Mouse (Mus musculus): ENCODE results near the gene Dnah2. TPM values are rescaled to one million over a fixed set of nuclear protein-coding genes. Genes with fewer than 3 reads are reported as not detected.

The Dnah2 gene
- total and polyA plus RNA-seq, 3 experiments: 0.04 to 0.07 TPM; not detected in 1

- Histone ChIP-seq H3K4me1 (ENCODE audit: control insufficient read depth in 1 of 2, insufficient read depth in 2 of 2, low read length in 2 of 2) (peaks cover 0 to 24% of the 10 kb centered on the region in 2 experiments; a peak in 3 of 4 replicates), H3K9me3 (replicated peaks; ENCODE audit: insufficient read depth, low read length) (no peaks in the 10 kb centered on the region), H3K36me3 (ENCODE audit: control insufficient read depth in 1 of 2, insufficient read depth in 2 of 2, low read length in 2 of 2) (peaks cover 0 to 5% of the 10 kb centered on the region in 2 experiments; a peak in 2 of 4 replicates), H3K4me3 (ENCODE audit: control insufficient read depth in 1 of 2, insufficient read depth in 1 of 2, low read depth in 2 of 2, low read length in 2 of 2) (peak overlapping the region; percentile 61 to 72), H3K9ac (ENCODE audit: control insufficient read depth, low read depth, low read length, poor library complexity, severe bottlenecking) (peak overlapping the region; percentile 71), H3K27ac (ENCODE audit: control insufficient read depth, low read depth, low read length) (peak overlapping the region; percentile 83), H3K27me3 (ENCODE audit: control insufficient read depth in 1 of 2, insufficient read depth in 2 of 2, low read length in 2 of 2) (peaks cover 0 to 1% of the 10 kb centered on the region in 2 experiments; a peak in 1 of 4 replicates), H3K79me2 (ENCODE audit: control insufficient read depth, insufficient read depth, low read length, poor library complexity) (peaks cover 9% of the 10 kb centered on the region)
- DNase-seq (ENCODE audit: low read depth, low spot score): peak; percentile 92
- TF ChIP-seq MYC (IDR thresholded peaks at IDR 0.05; ENCODE audit: low read depth, low read length) (no peak), MXI1 (IDR thresholded peaks at IDR 0.05; ENCODE audit: low read depth, low read length) (peak; percentile 60; the same call in 1 of the 2 replicates), MYB (IDR thresholded peaks at IDR 0.05; ENCODE audit: low read depth, low read length) (no peak), TCF12 (IDR thresholded peaks at IDR 0.05; ENCODE audit: low read depth, low read length) (0 out of 2 replicates have a peak, but pooled peaks have one; percentile 24), ZNF384 (IDR thresholded peaks at IDR 0.05; ENCODE audit: low read depth, low read length) (no peak), SIN3A (IDR thresholded peaks at IDR 0.05; ENCODE audit: low read length) (peak; percentile 83), ZKSCAN1 (IDR thresholded peaks at IDR 0.05; ENCODE audit: low read depth, low read length) (no peak), ELF1 (IDR thresholded peaks at IDR 0.05; ENCODE audit: low read depth, low read length) (no peak; the same call in 1 of the 2 replicates), POLR2AphosphoS2 (IDR thresholded peaks at IDR 0.05; ENCODE audit: low read length) (no peak), CTCF (IDR thresholded peaks at IDR 0.05 in 2 of 3, conservative IDR thresholded peaks at IDR 0.05 in 1 of 3; ENCODE audit: control insufficient read depth in 1 of 3, insufficient read depth in 1 of 3, low read depth in 2 of 3, low read length in 3 of 3, poor library complexity in 1 of 3, severe bottlenecking in 1 of 3) (no peak), USF1 (IDR thresholded peaks at IDR 0.05; ENCODE audit: low read depth, low read length) (no peak), KAT2A (conservative IDR thresholded peaks at IDR 0.05; ENCODE audit: low read depth, low read length) (no peak), MAX (IDR thresholded peaks at IDR 0.05; ENCODE audit: low read length) (0 out of 2 replicates have a peak, but pooled peaks have one; percentile 14), MAZ (IDR thresholded peaks at IDR 0.05; ENCODE audit: low read depth, low read length) (peak; percentile 81; the same call in 1 of the 2 replicates), RCOR1 (IDR thresholded peaks at IDR 0.05; ENCODE audit: low read depth, low read length) (no peak), EP300 (IDR thresholded peaks at IDR 0.05; ENCODE audit: low read depth in 1 of 2, low read length in 2 of 2) (peak in 1 of 2 experiments; percentile 21; a peak in 1 of 4 replicates), MAFK (IDR thresholded peaks at IDR 0.05; ENCODE audit: borderline replicate concordance, low read depth, low read length) (no peak), NELFE (IDR thresholded peaks at IDR 0.05; ENCODE audit: low read depth, low read length) (peak; percentile 34; the same call in 1 of the 2 replicates), UBTF (IDR thresholded peaks at IDR 0.05; ENCODE audit: borderline replicate concordance, insufficient read depth, low read depth, low read length) (no peak), POLR2AphosphoS5 (IDR thresholded peaks at IDR 0.05; ENCODE audit: borderline replicate concordance, low read depth, low read length) (no peak), RAD21 (IDR thresholded peaks at IDR 0.05; ENCODE audit: low read depth, low read length) (no peak), ZMIZ1 (IDR thresholded peaks at IDR 0.05; ENCODE audit: low read depth, low read length) (no peak), GABPA (IDR thresholded peaks at IDR 0.05; ENCODE audit: low read depth, low read length) (no peak), TAL1 (IDR thresholded peaks at IDR 0.05; ENCODE audit: low read length) (no peak), NRF1 (IDR thresholded peaks at IDR 0.05; ENCODE audit: insufficient read depth, low read depth, low read length, poor library complexity, severe bottlenecking) (no peak), ETS1 (IDR thresholded peaks at IDR 0.05; ENCODE audit: low read depth, low read length) (peak; percentile 89), HCFC1 (IDR thresholded peaks at IDR 0.05; ENCODE audit: low read depth, low read length) (0 out of 2 replicates have a peak, but pooled peaks have one; percentile 27), MEF2A (IDR thresholded peaks at IDR 0.05; ENCODE audit: extremely low read depth, insufficient replicate concordance, low read depth, low read length, poor library complexity, severe bottlenecking) (no peak), BHLHE40 (IDR thresholded peaks at IDR 0.05; ENCODE audit: borderline replicate concordance, low read depth, low read length) (peak; percentile 23; the same call in 1 of the 2 replicates), CHD1 (IDR thresholded peaks at IDR 0.05; ENCODE audit: low read depth, low read length) (no peak), GATA1 (IDR thresholded peaks at IDR 0.05; ENCODE audit: low read depth, low read length) (peak; percentile 68; the same call in 1 of the 2 replicates), JUND (IDR thresholded peaks at IDR 0.05; ENCODE audit: low read depth, low read length) (no peak), TBP (IDR thresholded peaks at IDR 0.05; ENCODE audit: low read depth, low read length) (0 out of 2 replicates have a peak, but pooled peaks have one; percentile 21), USF2 (IDR thresholded peaks at IDR 0.05; ENCODE audit: borderline replicate concordance in 1 of 2, insufficient read depth in 1 of 2, low read depth in 1 of 2, low read length in 2 of 2) (no peak)
Measured at GRCm38 (mm10) chr11:69419813-69420553, 128.9 kb downstream of the Dnah2 start.

Data from MEL (cell line).